ENCODE assay signal across 8 mouse cellular contexts in the genomic region with DNA sequence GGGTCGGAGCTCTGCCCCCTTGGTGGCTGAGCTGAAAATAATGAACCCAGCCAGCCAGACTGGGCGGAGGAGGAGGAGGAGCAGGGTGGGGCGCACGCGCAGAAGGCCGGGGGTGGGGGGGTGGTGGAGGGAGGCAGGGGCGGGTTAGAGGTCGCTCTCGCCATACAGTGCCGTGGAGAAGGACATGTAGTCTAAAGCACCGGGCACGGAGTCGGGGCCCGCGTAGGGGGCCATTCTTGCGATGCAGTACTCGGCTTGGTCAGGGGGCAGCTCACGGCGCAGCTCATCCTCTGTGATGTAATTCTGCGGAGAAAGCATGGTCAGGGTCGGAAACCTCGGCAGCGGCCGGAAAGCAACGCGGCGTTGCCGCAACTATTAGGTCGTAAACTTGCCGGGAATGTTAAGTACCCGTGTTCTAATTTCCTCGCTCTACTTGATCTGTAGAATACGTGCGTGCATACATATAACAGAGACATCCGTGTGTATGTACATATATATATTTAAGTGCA. TPM values are rescaled to one million over a fixed set of nuclear protein-coding genes. Genes with fewer than 3 reads are reported as not detected.
DNase-seq lines count a peak whose midpoint lies in the region; ATAC-seq and TF ChIP-seq lines count a peak whose summit lies in the region.

No protein-coding gene starts in this region.

- H3K4me1 ChIP-seq in forebrain, embryonic 10.5 days = peaks cover 16% of the 10 kb centered on the region
- peaks cover 13% of the 10 kb centered on the region for H3K4me1 ChIP-seq in heart, embryonic 15.5 days (replicated peaks)
- H3K4me1 ChIP-seq in liver, embryonic 12.5 days = peaks cover 11% of the 10 kb centered on the region
- H3K4me1 ChIP-seq in stomach, embryonic 14.5 days (ENCODE audit: control insufficient read depth, insufficient read depth, low read length) = no peaks in the 10 kb centered on the region

- TF ChIP-seq POLR2A in brain, embryonic 14.5 days (IDR thresholded peaks at IDR 0.05; ENCODE audit: borderline replicate concordance, extremely low read depth, insufficient read depth, insufficient read length, poor library complexity, severe bottlenecking) = peak; percentile 33; the same call in 1 of the 2 replicates

- peak overlapping the region; percentile 69 for H3K4me3 ChIP-seq in forebrain, embryonic 10.5 days
- H3K4me3 ChIP-seq in heart, embryonic 15.5 days = peak overlapping the region; percentile 69
- peak overlapping the region; percentile 71 for H3K4me3 ChIP-seq in liver, embryonic 12.5 days
- H3K4me3 ChIP-seq in stomach, embryonic 14.5 days (ENCODE audit: low read depth, low read length) = peak overlapping the region; percentile 45

- peak; percentile 79 for ATAC-seq in heart, embryonic 15.5 days (replicated peaks; ENCODE audit: insufficient number of reproducible peaks, insufficient read depth, low FRiP score, low read depth)
- peak; percentile 78 for ATAC-seq in liver, embryonic 12.5 days
- ATAC-seq in stomach, embryonic 14.5 days (ENCODE audit: insufficient number of reproducible peaks, insufficient read depth, low FRiP score, low read depth) = peak; percentile 74; the same call in 1 of the 2 replicates

- H3K27me3 ChIP-seq in forebrain, embryonic 10.5 days (ENCODE audit: poor library complexity, severe bottlenecking) = no peaks in the 10 kb centered on the region
- H3K27me3 ChIP-seq in heart, embryonic 15.5 days = no peaks in the 10 kb centered on the region
- no peaks in the 10 kb centered on the region for H3K27me3 ChIP-seq in liver, embryonic 12.5 days (replicated peaks)
- H3K27me3 ChIP-seq in stomach, embryonic 14.5 days (ENCODE audit: control insufficient read depth, insufficient read depth, low read length) = no peaks in the 10 kb centered on the region

- H3K9me3 ChIP-seq in forebrain, embryonic 10.5 days = no peaks in the 10 kb centered on the region
- H3K9me3 ChIP-seq in heart, embryonic 15.5 days (replicated peaks) = no peaks in the 10 kb centered on the region
- no peaks in the 10 kb centered on the region for H3K9me3 ChIP-seq in liver, embryonic 12.5 days (replicated peaks)
- H3K9me3 ChIP-seq in stomach, embryonic 14.5 days (ENCODE audit: control insufficient read depth, low read depth, low read length) = no peaks in the 10 kb centered on the region

- no peak for TF ChIP-seq CTCF in brain, embryonic 14.5 days (IDR thresholded peaks at IDR 0.05; ENCODE audit: borderline replicate concordance, extremely low read depth, insufficient read depth, insufficient read length)

- peak; percentile 95 for DNase-seq in 416B (ENCODE audit: low read depth)
- peak; percentile 96 for DNase-seq in brain, embryonic 14.5 days (ENCODE audit: low read depth)
- peak; percentile 90 for DNase-seq in forebrain, embryonic 10.5 days (ENCODE audit: extremely low spot score, low spot score)
- DNase-seq in kidney, postnatal 14 days = peak; percentile 92
- DNase-seq in natural killer cell, adult 2 months (ENCODE audit: low spot score in 2 of 2) = peak; percentile 74 to 77

- H3K36me3 ChIP-seq in forebrain, embryonic 10.5 days (replicated peaks) = peaks cover 66% of the 10 kb centered on the region
- peaks cover 49% of the 10 kb centered on the region for H3K36me3 ChIP-seq in heart, embryonic 15.5 days
- peaks cover 31% of the 10 kb centered on the region for H3K36me3 ChIP-seq in liver, embryonic 12.5 days
- peaks cover 56% of the 10 kb centered on the region for H3K36me3 ChIP-seq in stomach, embryonic 14.5 days (ENCODE audit: control insufficient read depth, insufficient read depth, low read length)

- WGBS in forebrain, embryonic 10.5 days = 14% methylated on average over 35 of the region's 35 CpGs
- 17% methylated on average over 35 of the region's 35 CpGs for WGBS in heart, embryonic 15.5 days
- WGBS in liver, embryonic 12.5 days (ENCODE audit: insufficient replicate concordance) = 18% methylated on average over 35 of the region's 35 CpGs
- 18% methylated on average over 35 of the region's 35 CpGs for WGBS in stomach, embryonic 14.5 days

- peak overlapping the region; percentile 94 for H3K27ac ChIP-seq in forebrain, embryonic 10.5 days
- H3K27ac ChIP-seq in heart, embryonic 15.5 days = peak overlapping the region; percentile 91
- peak overlapping the region; percentile 65; the same call in 1 of the 2 replicates for H3K27ac ChIP-seq in liver, embryonic 12.5 days
- peak overlapping the region; percentile 16; the same call in 1 of the 2 replicates for H3K27ac ChIP-seq in stomach, embryonic 14.5 days (ENCODE audit: low read length)

- peak overlapping the region; percentile 61 for H3K9ac ChIP-seq in heart, embryonic 15.5 days
- H3K9ac ChIP-seq in liver, embryonic 12.5 days = peak overlapping the region; percentile 71
- no peak overlapping the region; the same call in 1 of the 2 replicates for H3K9ac ChIP-seq in stomach, embryonic 14.5 days (replicated peaks; ENCODE audit: low read depth, low read length)

- peak overlapping the region; percentile 52 for H3K4me2 ChIP-seq in heart, embryonic 15.5 days
- H3K4me2 ChIP-seq in liver, embryonic 12.5 days = peak overlapping the region; percentile 66
- H3K4me2 ChIP-seq in stomach, embryonic 14.5 days (replicated peaks; ENCODE audit: low read depth, low read length) = peak overlapping the region; percentile 23

RNA-seq across cellular contexts. Expression of a gene that starts 55.4 kb away (rescaled TPM):
- polyA plus RNA-seq in brain, embryonic 14.5 days (2012; rRNA removed) = 80.2 and 81.0 TPM in 2 replicates
- polyA plus RNA-seq in forebrain, embryonic 10.5 days (2016; fragmentation: Nextera tagmentation; extraction: Ambion mirVana) = 121 and 129 TPM in 2 replicates
- 94.7 and 107 TPM in 2 replicates for polyA plus RNA-seq in heart, embryonic 15.5 days (2015; fragmentation: Nextera tagmentation; extraction: Ambion mirVana)
- 23.9 and 24.2 TPM in 2 replicates for polyA plus RNA-seq in liver, embryonic 12.5 days (2016; fragmentation: Nextera tagmentation; extraction: Ambion mirVana)
- polyA plus RNA-seq in stomach, embryonic 14.5 days (2014; fragmentation: Nextera tagmentation; extraction: Ambion mirVana) = 228 and 245 TPM in 2 replicates

Comparison
In these comparisons a context has a peak if more than half of its experiments do, and no peak if none do; other contexts are left out.
1. Peak in every context shown above with its lines: DNase-seq, ATAC-seq, H3K4me3 ChIP-seq and H3K27ac ChIP-seq.
2. H3K27ac ChIP-seq: peak in every context shown above with its lines; median percentile 94 in forebrain, embryonic 10.5 days; 91 in heart, embryonic 15.5 days; 65 in liver, embryonic 12.5 days; 16 in stomach, embryonic 14.5 days.